Mouse (Mus musculus) left cerebral cortex, postnatal 14 days (tissue): Measurements from ENCODE around the gene Crebrf. TPM values are rescaled to one million over a fixed set of nuclear protein-coding genes. Genes with fewer than 3 reads are reported as not detected.

Source experiments
- DNase-seq, 2 experiments: peaks; one replicate each; pipeline ENCODE4 v3.0.0; 2021 to 2022; ENCODE audit warnings: low spot score in 2 of 2, mixed read lengths in 1 of 2
- intact Hi-C: fragments of 180-260 bp; cut with DNase I; formaldehyde crosslinking; loops from one replicate; pipeline ENCODE4 v1.15.1; 2025
- long read RNA-seq, 2 experiments: library from polyadenylated mRNA; stranded (forward); transcript quantifications; one replicate each; pipeline ENCODE4 v2.0.0; 2021
- total RNA-seq, 2 experiments: library from RNA; stranded (reverse); gene quantifications; 2 replicates each; pipeline ENCODE4 v1.2.3; 2021

Gene Crebrf
- 10 to 100 TPM; 34.8 to 35.6 TPM for total RNA-seq
- long read RNA-seq, experiment 1, full-length matches to known transcripts = 1 of 3 reads
- long read RNA-seq, experiment 1, partial matches to known transcripts = 0 of 3 reads
- long read RNA-seq, experiment 1, other reads (novel, unspliced or antisense) = 2 of 3 reads
- long read RNA-seq, experiment 2, full-length matches to known transcripts = 1 of 3 reads
- long read RNA-seq, experiment 2, partial matches to known transcripts = 0 of 3 reads
- long read RNA-seq, experiment 2, other reads (novel, unspliced or antisense) = 2 of 3 reads

DNA sequence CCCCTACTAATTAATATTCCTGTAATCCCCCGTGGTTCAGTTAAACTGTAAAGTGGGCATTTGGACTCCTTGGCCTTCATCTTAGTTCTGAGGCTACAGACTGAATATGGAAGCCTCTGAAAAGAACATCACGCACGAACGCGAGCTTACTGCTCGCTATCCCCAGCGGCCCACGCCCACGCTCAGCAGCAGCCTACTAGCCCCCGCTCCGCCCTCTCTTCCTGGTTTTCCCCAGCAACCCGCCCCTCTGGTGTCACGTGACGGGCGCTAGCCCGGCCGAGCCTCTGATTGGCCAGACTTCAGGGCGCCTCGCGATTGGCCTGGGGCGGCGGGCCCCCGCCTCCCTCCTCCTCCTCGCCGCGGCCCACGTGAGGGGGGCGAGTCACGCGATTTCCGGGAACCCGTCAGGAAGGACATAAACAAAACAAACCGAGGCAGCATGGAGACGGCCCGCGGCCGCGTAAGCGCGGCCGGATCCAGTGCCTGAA is at the start of gene Crebrf:
Gene Crebrf, plus strand, starts transcription at position 380 of the 488 bp plus-strand sequence.
- intact Hi-C loops = loop anchor here (5.0 kb wide), 2 partner anchors 38 to 57 kb away; no protein-coding TSS in a partner anchor
- peak; percentile 99 for DNase-seq

DNA sequence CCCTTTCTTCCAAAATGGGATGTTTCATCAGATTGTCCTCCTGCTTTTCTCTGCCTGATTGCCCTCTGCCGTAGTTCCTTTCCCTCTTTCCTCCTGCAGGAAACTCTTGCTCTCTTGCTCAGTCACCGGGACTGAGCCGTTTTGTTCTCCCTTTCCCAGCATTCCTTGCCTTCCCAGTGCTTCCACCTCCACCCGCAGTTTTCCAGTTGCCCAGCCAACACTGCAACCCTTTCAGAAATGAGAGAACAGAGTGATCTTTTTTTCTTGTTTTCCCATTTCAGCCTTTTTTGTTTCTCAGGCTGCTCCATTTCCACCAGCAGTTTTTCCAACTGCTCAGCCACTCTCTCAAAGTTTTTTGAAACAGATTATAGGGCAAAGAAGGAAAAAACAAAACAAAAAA is 44.2 kb upstream of the Crebrf start:
- DNase-seq = no peak
- intact Hi-C loops = no loop called here

DNA sequence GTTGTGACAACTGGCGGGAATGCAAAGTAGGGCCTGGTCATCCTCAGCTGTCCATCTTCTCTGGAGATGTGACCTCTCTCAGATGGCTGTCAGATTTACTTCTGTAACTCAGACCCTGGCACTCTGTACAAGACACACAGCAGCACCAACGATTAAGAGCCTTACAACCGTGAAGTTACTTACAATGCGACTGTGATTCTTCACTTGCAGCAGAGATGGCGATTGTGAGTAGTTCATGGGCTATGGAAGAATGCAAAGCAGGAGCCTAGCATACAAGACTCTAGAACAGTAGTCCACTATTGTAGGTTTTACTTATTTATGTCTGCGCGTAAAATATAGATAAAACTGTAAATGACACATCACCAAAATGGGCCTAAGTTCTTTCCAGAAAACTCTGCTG is 39.6 kb upstream of the Crebrf start:
- intact Hi-C loops = loop anchor here (5.0 kb wide), 1 partner anchor 41 kb away; the partner anchor contains the start of gene Crebrf
- no peak for DNase-seq

DNA sequence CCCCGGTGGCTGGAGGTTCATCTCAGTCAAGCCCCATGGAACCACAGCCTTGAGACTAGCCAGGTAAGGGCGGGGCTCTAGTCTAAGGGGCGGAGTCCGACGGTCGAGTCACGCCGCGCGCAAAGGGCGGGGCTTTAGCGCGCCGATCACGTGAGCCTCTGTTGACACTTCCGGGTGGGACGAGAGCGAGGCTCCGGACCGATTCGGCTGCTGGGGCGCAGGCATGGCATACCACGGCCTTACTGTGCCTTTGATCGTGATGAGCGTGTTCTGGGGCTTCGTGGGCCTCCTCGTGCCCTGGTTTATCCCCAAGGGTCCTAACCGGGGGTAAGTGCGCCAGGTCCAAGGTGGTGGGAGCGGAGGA is 39.2 kb upstream of the Crebrf start:
- peak; percentile 90 to 91 for DNase-seq
- intact Hi-C loops = loop anchor here (5.0 kb wide), 1 partner anchor 41 kb away; the partner anchor contains the start of gene Crebrf

DNA sequence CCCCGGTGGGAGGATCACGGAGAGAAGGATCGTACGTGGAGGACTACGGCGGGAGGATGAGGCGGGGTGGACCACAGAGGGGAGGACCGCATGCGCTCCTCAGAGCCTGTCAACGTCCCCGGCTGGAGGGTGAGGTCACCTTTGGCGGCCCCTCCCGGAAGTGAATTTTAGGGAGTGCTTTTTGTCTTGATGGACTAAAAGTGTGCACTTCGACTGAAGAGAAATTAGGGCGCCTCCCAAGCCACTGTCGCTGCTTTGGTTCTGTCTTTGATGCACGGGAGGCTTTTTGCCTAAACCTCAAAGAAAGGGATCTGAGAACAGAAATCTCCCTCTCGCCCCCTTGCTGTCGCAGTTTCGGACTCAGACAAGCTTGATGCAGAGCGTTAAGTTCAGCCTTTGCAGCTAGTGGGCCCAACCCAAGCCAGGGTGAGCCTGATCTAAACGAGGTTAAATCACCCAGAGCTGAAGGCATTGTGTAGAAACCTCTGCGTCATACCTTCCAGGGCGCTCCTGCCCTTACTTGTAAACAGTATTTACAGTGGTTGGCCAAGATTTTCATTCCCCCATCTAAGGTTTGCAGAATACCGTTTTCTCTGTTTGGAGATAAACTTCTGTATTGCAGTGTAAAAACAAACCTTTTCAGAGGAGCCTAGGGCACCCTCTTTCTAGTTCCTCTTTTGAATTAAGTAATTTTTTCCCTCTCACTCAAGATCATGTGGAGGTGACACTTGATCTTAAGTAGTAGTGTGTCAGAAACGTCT is 38.7 kb upstream of the Crebrf start:
- peak; percentile 66 to 73 for DNase-seq
- intact Hi-C loops = loop anchor here (5.0 kb wide), 1 partner anchor 41 kb away; the partner anchor contains the start of gene Crebrf

DNA sequence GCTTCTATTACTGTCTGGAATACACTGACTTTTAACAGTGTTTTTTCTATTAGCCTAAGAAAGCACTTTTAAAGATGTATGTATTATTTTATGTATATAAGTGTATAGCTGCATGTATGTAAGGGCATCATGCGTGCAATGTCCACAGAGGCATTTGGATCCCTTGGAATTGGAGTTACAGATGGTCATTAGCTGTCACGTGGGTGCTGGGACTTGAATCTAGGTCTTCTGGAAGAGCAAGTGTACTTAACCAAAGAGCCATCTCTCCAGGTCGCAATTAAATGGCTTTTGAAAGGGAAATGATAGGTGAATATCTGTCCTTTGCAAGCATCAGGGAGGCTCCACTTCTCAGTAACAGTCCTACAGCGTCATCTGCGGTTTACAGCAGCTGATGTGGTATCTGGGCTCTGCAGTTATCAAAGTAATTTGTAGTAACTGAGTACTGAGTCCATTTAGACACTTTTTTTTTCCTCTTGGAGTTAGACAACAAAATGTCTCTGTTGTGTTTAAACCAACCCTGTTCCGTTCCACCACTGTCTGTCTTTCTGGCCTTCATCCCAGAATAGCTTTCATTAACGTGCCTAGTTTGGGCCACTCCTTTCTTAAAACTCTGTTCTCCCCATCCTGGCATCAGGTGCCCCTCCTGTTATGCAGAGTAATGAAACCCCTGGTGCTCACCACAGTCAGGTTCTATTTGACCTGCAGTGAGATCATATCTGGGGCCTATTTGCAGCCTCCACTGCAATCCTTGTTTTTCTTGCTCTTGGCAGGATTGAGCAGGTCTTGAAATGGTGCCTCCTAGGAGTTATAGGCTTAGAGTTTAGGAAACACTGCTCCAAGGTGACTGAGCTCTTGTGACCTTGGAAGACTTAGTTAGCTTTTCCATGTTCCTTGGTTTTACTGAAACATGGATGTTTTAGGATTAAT is 37.5 kb upstream of the Crebrf start:
- intact Hi-C loops = loop anchor here (5.0 kb wide), 1 partner anchor 39 kb away; the partner anchor contains the start of gene Crebrf
- DNase-seq = no peak

DNA sequence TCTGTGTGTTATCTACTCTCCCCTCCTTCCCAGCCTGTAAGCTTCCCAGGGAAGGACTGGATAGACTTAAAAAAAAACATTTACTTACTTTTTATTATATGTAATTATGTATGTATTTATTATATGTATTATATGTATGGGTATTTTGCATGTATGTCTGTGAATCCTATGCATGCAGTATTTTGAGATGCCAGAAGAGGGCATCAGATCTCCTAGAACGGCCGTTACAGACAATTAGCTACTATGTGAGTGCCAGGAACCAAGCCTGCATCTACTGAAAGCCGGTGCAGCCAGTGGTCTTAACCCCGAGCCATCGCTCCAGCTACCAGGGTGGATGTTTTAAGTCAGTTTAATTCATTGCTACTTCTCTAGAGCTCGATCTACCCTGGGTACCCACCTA is 34.2 kb upstream of the Crebrf start:
- DNase-seq = no peak
- intact Hi-C loops = no loop called here

DNA sequence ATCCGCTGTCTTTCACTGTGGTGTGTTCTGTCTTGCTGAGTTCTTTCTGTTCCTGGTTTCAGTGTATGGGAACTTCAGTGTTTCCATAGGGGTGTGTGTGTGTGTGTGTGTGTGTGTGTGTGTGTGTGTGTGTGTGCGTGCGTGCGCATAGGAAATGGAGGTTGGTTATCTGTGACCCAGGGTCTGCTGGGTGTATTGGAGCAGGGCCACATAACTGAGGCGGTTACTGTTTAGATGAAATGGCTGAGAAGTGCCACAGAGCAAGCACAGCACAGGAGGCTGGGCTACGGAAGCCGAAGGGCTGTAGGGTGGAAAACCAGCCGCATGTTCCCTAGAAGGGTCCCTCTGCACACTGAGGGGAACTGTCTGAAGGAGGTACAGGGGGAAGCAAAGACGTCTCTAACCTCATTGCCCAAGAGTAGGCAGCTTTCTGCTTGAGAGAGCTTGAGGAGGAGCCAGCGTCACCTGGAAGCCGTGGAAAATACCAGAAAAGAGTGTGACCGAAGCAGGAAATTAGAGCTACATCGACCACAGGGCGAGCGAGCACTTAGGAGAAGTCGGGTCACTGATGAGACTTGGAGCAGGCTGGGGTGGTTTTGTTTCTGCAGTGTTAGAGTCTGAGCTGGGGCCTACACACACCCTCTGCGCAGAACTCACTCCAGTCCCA is 29.0 kb upstream of the Crebrf start:
- DNase-seq = no peak
- intact Hi-C loops = no loop called here

DNA sequence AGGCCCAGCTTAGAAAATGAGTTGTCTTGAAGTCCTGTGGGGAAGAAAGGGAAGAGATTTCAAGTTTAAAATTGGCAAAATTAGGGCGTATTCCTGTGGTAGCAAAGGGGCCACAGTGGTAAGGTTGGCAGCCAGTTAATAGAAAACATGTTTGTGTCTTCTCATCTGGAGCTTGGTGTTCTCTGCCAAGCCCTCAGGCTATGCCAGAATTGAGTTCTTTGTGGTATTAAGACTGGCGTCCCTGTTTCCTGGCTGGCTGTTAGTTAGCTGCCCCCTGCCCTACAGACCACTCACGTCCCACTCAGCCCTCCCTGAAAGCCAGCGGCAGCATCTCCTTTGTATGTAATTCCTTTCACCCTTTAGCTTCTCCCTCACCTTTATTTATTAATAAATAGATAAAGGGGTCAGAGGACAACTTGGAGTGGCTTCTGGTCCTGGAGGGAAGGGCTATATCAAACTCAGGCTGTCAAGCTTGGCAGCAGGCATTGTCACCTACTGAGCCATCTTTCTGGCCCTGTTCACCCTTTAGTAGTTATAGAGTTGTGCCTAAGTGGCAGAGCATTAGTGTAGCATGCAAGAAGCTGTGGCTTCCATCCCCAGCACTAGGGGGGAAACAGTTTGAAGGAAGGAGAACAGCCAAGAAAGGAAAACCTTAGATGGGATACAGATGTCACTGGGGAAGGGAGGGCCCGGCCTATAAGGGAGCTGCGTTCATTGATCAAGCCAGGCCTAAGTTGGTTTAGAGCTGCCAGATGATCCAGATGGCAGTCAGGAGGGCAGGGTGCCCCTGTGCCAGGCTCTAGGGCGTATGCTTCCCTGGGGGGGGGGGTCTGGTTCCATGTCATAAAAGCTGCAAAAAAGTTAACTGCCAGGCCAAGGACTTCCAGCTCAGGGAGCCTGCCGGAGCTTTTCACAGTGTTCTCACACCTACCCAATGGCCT is 26.4 kb upstream of the Crebrf start:
- intact Hi-C loops = no loop called here
- DNase-seq = peak; percentile 29 to 69

DNA sequence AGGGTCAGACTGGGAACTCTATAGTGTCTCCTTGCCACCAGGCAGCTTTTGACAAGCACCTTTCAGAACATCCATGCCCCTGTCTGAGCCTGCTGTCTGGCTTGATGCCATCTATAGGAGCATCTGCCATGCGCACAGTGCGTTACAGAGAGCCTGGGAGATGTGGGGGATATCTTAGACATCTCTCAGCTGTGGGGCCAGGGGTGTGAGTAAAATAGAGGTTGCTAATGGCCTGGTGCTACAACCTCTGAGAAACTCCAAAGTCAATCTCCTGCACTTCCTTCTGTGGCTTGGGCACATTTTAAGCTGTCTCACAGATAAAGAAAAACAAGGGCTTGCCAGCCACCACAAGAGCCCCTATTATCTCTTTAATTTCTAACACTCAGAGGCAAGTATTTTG is 25.6 kb upstream of the Crebrf start:
- DNase-seq = no peak
- intact Hi-C loops = no loop called here

DNA sequence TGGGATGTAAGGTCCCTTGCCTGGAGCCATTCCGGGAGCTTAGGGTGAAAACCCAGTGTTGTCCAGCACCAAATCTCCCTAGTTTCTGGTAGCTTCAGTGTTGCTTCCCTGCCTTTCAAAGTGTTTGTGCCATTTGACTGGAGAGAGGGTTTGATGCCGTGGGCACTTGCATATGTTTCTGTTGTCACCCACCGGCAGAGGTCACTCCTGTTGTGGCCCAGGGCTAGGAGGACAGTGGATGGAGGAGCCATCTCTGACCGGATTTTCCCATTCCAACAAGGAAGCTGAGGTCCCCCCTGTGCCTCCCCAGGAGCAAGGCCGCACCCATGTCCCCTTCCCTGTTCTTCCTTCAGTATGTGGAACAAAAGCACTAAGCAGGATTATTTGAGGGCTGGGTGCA is 25.2 kb upstream of the Crebrf start:
- intact Hi-C loops = no loop called here
- no peak for DNase-seq

DNA sequence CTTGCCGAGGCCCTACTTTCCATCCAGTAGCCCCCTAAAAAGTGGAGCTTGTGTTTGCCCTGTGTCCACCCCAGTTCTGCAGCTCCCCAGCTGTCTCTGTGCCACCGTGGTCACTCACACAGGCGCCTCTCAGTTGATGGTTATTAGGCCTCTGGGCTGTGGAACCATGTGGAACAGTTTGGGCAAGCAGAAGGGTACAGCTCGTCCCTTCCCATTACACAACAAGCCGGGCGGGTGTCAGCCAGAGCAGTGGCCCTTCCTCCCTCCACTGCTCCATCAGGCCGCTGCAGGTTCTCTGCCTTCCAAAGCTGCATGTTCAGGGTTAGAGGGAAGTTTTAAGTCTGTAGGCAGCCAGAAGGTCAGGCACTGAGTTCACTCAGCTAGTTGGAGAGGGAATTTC is 24.3 kb upstream of the Crebrf start:
- intact Hi-C loops = no loop called here
- peak in 1 of 2 experiments; percentile 26 for DNase-seq

DNA sequence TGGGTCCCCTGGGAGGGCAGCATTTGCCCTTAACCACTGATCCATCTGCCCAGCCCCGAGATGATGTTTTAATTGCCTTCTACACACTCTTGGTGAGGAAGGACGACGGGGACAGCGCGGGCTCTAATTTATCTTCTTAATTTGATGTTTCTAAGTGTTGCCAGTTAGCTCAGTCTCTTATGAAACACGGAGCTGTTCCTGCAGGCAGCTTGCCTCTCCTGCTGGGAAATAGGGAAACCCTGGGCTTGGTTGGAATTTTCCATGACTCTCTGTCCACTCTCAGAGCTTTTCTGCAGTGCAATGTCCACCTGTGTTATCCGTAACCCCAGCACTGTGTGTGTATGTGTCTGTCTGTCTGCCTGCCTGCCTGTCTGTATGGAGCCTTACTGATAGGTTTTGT is 22.0 kb upstream of the Crebrf start:
- no peak for DNase-seq
- intact Hi-C loops = no loop called here

DNA sequence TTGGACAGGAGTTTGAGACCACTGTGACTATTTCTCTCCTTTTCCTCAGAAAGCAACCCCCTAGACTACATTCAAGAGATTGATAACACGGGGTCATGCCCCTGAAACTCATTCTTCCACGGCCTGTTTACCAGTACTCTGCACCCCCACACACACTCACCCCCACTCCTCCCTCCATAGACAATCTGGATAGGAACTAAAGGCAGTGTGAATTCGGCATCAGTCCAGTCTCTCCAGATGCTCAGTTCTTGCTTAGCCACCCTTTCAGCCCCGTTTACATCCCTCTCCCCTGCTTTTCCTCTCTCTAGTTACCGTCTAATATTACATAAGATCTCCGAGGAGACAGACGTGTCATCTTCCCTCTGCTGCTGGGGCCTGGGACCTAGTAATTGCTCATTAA is 21.3 kb upstream of the Crebrf start:
- intact Hi-C loops = no loop called here

DNA sequence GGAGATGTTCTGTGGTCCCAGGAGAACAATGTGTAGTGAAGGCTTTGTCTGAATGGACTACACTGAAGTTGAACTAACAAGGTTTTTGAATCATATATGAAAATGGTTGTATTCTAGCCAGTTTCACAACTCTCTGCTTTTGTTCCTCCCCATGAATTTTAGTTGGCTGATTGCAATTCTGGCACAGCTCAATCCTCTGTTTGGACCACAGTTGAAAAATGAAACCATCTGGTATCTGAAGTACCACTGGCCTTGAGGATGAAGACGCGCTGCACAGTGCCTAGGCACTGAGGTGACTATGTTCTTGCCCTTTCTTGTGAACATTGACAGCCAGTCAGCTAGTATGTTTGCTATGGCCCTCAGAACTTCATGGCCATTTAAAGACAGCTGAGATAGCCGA is 20.3 kb upstream of the Crebrf start:
- intact Hi-C loops = no loop called here

More for the DNA sequence above, 21.3 kb upstream of the Crebrf start:
- no peak for DNase-seq

DNA sequence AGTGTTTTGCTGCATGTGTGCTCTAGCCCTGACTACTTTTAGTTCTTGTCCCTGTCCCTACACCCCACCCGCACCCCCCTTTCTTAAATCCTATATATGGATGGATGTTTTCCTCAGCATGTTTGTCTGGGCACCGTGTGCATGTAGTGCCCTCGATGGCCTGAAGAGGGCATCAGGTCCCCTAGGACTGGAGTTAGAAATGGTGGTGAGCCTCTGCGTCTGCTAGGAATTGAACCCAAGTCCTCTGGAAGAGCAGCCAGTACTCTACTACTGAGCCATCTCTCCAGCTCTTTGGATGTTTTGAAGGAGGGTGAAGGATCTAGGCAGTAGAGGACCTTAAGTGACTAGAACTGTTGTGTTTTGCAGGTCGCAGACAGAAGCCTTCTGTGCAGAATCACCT is 16.6 kb upstream of the Crebrf start:
- DNase-seq = no peak
- intact Hi-C loops = no loop called here

More for the DNA sequence above, 20.3 kb upstream of the Crebrf start:
- no peak for DNase-seq

DNA sequence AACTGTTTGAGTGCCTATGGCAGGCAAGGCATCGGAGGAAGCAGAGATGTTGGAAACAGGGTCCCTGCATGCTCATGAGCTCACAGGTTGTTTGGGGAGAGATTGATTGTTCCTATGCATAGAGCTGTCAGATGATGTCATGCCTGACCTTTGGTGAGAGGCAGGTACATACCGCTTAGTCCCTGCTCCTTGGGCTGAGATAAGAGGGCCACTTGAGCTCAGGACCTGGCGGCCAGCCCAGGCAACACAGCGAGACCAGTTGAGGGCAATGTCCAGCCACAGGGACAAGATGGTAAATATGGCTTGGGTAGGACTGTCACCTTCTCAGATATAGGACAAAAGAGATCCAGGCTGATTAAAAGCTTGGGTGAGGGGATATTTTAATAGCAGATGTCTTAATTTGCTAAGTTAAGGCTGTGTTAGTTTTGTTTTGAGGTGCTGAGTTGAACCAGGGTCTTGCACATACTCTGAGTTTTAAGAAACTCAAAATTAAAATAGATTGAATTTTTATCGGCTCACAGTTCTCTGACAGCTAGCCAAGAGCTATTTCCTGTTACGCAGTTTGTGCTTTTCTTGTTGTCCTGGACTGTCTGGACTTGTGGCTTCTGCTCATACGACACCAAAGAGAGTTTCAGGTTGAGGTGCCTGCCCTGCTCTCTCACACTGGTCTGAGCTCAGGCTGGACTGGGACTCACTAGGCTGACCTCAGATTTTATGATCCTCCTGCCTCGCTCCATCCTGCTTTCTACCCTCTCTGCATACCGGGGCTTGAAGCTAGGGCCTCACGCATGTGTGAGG is 15.4 kb upstream of the Crebrf start:
- intact Hi-C loops = no loop called here

More for the DNA sequence above, 15.4 kb upstream of the Crebrf start:
- no peak for DNase-seq
